Mouse (Mus musculus) lung, embryonic 15.5 days (tissue): ENCODE measurements around the gene Ikzf2. TPM values are rescaled to one million over a fixed set of nuclear protein-coding genes. Genes with fewer than 3 reads are reported as not detected.

Source experiments
- ATAC-seq: fragments of 200-750 bp; cut with Nextera tagmentation; 2 replicates; pipeline ENCODE4 v1.8.0; 2017; ENCODE audit warnings: moderate number of reproducible peaks, borderline replicate concordance; ENCODE audit not compliant: low FRiP score, low TSS enrichment; ENCODE audit errors: extremely low read depth
- H3K27ac ChIP-seq: fragments of 300-500 bp; sonication (generic); 2 replicates; pipeline ENCODE4 v1.5.1; 2015; ENCODE audit warnings: moderate library complexity, mild to moderate bottlenecking, inconsistent platforms
- H3K27me3 ChIP-seq: fragments of 300-500 bp; sonication (generic); 2 replicates; pipeline ENCODE4 v1.6.1; 2015; ENCODE audit warnings: inconsistent platforms
- H3K36me3 ChIP-seq: fragments of 300-500 bp; sonication (generic); 2 replicates; pipeline ENCODE4 v1.6.1; 2015; ENCODE audit warnings: inconsistent platforms
- H3K4me1 ChIP-seq: fragments of 300-500 bp; sonication (generic); 2 replicates; pipeline ENCODE4 v1.6.1; 2015; ENCODE audit warnings: inconsistent platforms
- H3K4me2 ChIP-seq: fragments of 300-500 bp; sonication (generic); 2 replicates; pipeline ENCODE4 v1.6.1; 2015; ENCODE audit warnings: inconsistent platforms, mild to moderate bottlenecking, moderate library complexity
- H3K4me3 ChIP-seq: fragments of 300-500 bp; sonication (generic); 2 replicates; pipeline ENCODE4 v1.5.1; 2015; ENCODE audit warnings: mild to moderate bottlenecking, inconsistent platforms
- H3K9ac ChIP-seq: fragments of 300-500 bp; sonication (generic); 2 replicates; pipeline ENCODE4 v1.6.1; 2015; ENCODE audit warnings: inconsistent platforms
- H3K9me3 ChIP-seq: fragments of 300-500 bp; sonication (generic); 2 replicates; pipeline ENCODE4 v1.6.1; 2016; ENCODE audit warnings: inconsistent platforms
- WGBS: fragments of 180-500 bp; shearing (Covaris S2); methylation state at CpG from one replicate; pipeline ENCODE4 v1.1.7; 2015; 5-methylcytosine and 5-hydroxymethylcytosine counted together
- polyA plus RNA-seq: library from polyadenylated mRNA; unstranded; fragments of >200 nt; fragmentation: Nextera tagmentation; extraction: Ambion mirVana; gene quantifications from 2 replicates; pipeline ENCODE4 v1.2.1, GENCODE M21; 2015

The Ikzf2 gene
- polyA plus RNA-seq, 1 experiment from 2014 or later = 3.8 TPM

DNA sequence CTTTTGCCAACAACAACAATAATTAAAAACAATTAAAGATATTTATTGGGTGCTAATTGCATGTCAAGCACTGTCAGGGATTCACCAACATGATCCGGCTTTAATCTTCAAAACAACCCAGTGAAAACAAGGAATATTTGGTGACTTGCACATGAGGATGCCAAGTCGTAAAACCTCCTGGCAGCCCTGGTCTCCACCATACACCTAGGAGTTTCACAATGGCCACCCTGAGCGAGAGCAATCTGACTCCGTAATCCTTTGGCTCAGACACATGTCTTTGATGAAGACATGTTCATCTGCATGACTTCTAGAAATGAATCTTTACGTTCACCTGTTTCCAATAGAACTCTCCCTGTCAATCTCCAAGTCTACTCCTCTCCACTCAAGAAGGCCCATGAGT is 75.0 kb downstream of the Ikzf2 start:
- no peak overlapping the region for H3K4me2 ChIP-seq
- no peaks in the 10 kb centered on the region for H3K36me3 ChIP-seq
- no peaks in the 10 kb centered on the region for H3K9me3 ChIP-seq
- no peak for ATAC-seq
- no peak overlapping the region for H3K4me3 ChIP-seq
- 91% methylated on average over 5 of the region's 5 CpGs for WGBS
- no peak overlapping the region for H3K9ac ChIP-seq
- peaks cover 12% of the 10 kb centered on the region for H3K4me1 ChIP-seq
- no peaks in the 10 kb centered on the region for H3K27me3 ChIP-seq
- H3K27ac ChIP-seq = no peak overlapping the region

DNA sequence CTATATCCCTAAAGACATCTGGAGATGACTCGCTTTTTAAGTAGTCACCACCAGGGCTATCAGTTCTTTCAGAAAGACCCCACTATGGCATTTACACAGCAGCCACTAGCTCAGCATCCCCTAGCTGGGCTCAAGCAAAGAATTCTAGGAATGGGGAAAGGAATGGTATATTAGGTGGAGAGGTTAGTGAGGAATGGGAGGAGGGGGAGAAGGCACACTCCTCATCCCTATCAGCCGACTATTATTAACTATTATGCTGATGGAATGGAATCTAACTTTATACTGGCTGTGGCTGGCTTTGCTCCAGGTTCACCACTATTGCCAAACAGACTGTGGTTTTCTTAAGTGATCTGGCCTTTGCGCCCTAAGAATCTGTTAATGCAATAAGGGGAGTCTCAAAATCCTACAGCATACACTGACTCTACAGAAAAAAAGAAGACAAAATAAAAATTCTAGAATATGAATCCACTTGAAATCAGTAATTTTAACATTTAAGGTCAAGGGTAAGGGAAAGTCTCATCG is 75.8 kb downstream of the Ikzf2 start:
- 40% methylated on average over 4 of the region's 4 CpGs for whole genome bisulfite sequencing
- peak; percentile 59; the same call in 1 of the 2 replicates for ATAC-seq

DNA sequence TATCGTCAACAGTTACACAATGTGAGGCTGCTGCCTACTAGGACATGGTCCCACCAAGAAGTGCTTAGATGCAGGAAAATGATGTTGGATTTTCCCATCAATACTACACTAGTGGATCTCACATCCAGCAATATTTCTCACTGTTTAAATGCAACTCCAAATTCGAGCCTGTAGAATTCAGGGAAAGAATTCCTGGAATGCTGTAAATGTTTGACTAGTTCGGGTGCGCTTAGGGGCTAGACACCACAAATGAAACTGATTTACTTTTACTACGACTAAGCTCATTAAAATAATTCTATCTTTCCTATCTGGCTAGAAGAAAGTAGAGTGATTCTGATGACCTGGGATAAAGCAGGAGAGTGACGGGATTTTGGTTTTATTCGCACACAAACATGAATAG is 76.3 kb downstream of the Ikzf2 start:
- 33% methylated on average over 7 of the region's 7 CpGs for WGBS
- peak; percentile 49; the same call in 1 of the 2 replicates for ATAC-seq
- peak overlapping the region; percentile 24; the same call in 1 of the 2 replicates for H3K4me2 ChIP-seq
- H3K9me3 ChIP-seq = no peaks in the 10 kb centered on the region
- no peaks in the 10 kb centered on the region for H3K36me3 ChIP-seq
- no peaks in the 10 kb centered on the region for H3K27me3 ChIP-seq
- no peak overlapping the region for H3K9ac ChIP-seq
- H3K4me3 ChIP-seq = no peak overlapping the region
- peak overlapping the region; percentile 62 for H3K27ac ChIP-seq
- peaks cover 12% of the 10 kb centered on the region for H3K4me1 ChIP-seq

More for the DNA sequence above, 75.8 kb downstream of the Ikzf2 start:
- Histone ChIP-seq H3K27ac (peak overlapping the region; percentile 62), H3K9me3 (no peaks in the 10 kb centered on the region), H3K4me3 (no peak overlapping the region), H3K27me3 (no peaks in the 10 kb centered on the region), H3K4me2 (peak overlapping the region; percentile 24; the same call in 1 of the 2 replicates), H3K4me1 (peaks cover 12% of the 10 kb centered on the region), H3K9ac (no peak overlapping the region), H3K36me3 (no peaks in the 10 kb centered on the region)

DNA sequence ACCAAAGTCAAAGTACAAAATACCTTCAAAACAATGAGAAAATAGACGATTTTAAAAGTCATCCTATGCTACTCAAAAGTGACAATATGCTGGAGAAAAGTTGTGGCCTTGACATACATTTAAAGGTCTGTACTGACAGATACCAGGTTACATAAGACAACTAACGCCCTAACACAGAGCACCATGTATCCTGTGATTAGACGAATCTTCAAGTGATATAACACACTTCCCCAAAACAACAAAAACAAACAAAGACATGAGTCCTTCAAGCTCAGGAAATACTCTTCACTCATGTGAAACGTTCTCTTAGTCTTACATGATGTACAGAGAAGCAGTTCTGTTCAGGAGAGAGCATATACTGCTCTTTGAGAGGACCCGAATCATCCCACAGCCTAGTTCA is 78.2 kb downstream of the Ikzf2 start:
- H3K36me3 ChIP-seq = no peaks in the 10 kb centered on the region
- H3K27ac ChIP-seq = no peak overlapping the region
- no peaks in the 10 kb centered on the region for H3K9me3 ChIP-seq
- H3K27me3 ChIP-seq = no peaks in the 10 kb centered on the region
- 59% methylated on average over 5 of the region's 5 CpGs for WGBS
- no peak for ATAC-seq
- no peak overlapping the region for H3K4me2 ChIP-seq
- no peak overlapping the region for H3K4me3 ChIP-seq
- no peak overlapping the region for H3K9ac ChIP-seq
- H3K4me1 ChIP-seq = peaks cover 12% of the 10 kb centered on the region

DNA sequence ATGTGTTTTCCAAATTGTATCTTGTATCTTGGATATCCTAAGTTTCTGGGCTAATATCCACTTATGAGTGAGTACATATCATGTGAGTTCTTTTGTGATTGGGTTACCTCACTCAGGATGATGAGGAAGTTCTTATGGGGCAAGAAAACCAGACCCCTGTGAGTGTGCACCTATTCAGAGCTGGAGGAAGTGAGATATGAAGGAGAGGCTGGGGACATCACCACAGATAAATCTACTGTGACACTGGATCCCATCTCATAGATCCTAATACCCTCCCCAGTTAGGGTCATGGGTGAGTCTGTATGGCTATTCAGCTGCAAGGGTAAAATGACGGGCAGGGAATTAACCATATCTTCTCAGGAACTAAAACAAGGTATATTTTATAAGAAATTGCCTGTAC is 80.2 kb downstream of the Ikzf2 start:
- ATAC-seq = no peak
- Histone ChIP-seq H3K9me3 (no peaks in the 10 kb centered on the region), H3K27ac (no peak overlapping the region), H3K36me3 (no peaks in the 10 kb centered on the region), H3K4me1 (peaks cover 12% of the 10 kb centered on the region), H3K27me3 (no peaks in the 10 kb centered on the region), H3K4me2 (no peak overlapping the region), H3K4me3 (no peak overlapping the region), H3K9ac (no peak overlapping the region)
- WGBS = 76% methylated on average over 1 of the region's 1 CpGs

- H3K4me1 ChIP-seq = no peaks in the 10 kb centered on the region
- ATAC-seq = no peak
- no peak overlapping the region for H3K27ac ChIP-seq
- H3K27me3 ChIP-seq = no peaks in the 10 kb centered on the region
- no peaks in the 10 kb centered on the region for H3K36me3 ChIP-seq
- no peak overlapping the region for H3K9ac ChIP-seq
- H3K9me3 ChIP-seq = no peaks in the 10 kb centered on the region
- no peak overlapping the region for H3K4me3 ChIP-seq
- 20% methylated on average over 3 of the region's 3 CpGs for WGBS
- no peak overlapping the region for H3K4me2 ChIP-seq
Observed at GRCm38 (mm10) chr1:69604213-69604612, 82.8 kb downstream of the Ikzf2 start.

DNA sequence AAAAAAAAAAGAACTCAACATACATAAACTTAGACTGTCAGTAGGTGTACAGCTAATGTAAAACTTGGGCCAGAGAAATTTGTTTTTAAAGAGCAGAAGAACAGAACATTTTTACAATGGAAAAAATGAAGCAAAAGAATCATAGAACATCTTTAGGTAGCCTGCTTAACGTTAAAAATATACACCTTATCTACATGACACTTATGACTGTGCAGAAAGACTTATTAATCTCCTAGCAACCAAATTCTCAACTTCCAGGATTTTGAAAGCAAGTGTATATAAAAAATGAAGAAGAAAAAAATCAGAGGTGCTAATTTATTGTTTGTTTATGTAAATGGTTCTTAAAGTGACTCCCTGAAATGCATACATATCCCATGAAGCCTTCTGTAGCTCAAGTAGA is 86.1 kb downstream of the Ikzf2 start:
- ATAC-seq = no peak
- no peaks in the 10 kb centered on the region for H3K9me3 ChIP-seq
- no peak overlapping the region for H3K9ac ChIP-seq
- H3K36me3 ChIP-seq = no peaks in the 10 kb centered on the region
- WGBS = 36% methylated on average over 1 of the region's 1 CpGs
- H3K27ac ChIP-seq = no peak overlapping the region
- H3K27me3 ChIP-seq = no peaks in the 10 kb centered on the region
- no peak overlapping the region for H3K4me2 ChIP-seq
- no peak overlapping the region for H3K4me3 ChIP-seq
- no peaks in the 10 kb centered on the region for H3K4me1 ChIP-seq

DNA sequence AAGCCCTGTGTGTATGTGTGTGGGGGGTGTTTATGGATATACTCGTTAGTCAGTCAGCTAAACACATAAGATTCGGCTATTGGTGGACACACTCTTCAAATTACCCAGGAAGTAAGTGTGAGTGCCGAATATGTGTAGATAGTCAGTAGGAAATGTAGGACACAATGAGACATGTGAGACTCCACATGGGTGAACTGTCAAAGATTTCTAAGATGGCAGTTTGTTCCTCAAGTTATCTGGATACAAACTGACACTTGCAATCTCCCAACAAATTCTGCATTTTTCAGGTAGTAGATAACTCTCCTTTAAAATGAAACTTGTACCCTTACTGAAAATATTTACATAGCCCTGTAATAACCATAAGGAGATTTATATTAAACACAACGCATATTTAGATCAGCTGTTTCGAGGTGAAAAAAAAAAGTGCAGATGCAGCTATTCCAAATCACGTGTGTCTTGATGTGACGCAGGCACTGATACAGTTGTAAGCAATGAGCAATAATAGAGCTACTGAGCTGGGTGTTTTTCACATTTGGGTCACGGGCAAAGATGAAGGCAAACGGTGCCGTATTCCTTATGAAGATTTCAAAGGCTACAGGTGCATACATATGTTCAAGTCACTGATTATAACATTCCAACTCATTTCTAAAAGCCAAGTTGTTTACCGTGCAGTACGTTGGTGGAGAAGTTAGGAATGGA is 87.8 kb downstream of the Ikzf2 start:
- WGBS = 73% methylated on average over 12 of the region's 12 CpGs
- Histone ChIP-seq H3K27ac (no peak overlapping the region), H3K9ac (no peak overlapping the region), H3K4me3 (no peak overlapping the region), H3K4me2 (no peak overlapping the region), H3K27me3 (no peaks in the 10 kb centered on the region), H3K9me3 (no peaks in the 10 kb centered on the region), H3K36me3 (no peaks in the 10 kb centered on the region), H3K4me1 (no peaks in the 10 kb centered on the region)
- no peak for ATAC-seq

GRCm38 (mm10) chr1:69591889-69592288 is 95.2 kb downstream of the Ikzf2 start:
- H3K4me3 ChIP-seq = no peak overlapping the region
- no peaks in the 10 kb centered on the region for H3K27me3 ChIP-seq
- no peak for ATAC-seq
- WGBS = 56% methylated on average over 6 of the region's 6 CpGs
- peaks cover 8% of the 10 kb centered on the region for H3K4me1 ChIP-seq
- H3K4me2 ChIP-seq = no peak overlapping the region
- H3K9ac ChIP-seq = no peak overlapping the region
- no peaks in the 10 kb centered on the region for H3K9me3 ChIP-seq
- H3K36me3 ChIP-seq = no peaks in the 10 kb centered on the region
- H3K27ac ChIP-seq = no peak overlapping the region

DNA sequence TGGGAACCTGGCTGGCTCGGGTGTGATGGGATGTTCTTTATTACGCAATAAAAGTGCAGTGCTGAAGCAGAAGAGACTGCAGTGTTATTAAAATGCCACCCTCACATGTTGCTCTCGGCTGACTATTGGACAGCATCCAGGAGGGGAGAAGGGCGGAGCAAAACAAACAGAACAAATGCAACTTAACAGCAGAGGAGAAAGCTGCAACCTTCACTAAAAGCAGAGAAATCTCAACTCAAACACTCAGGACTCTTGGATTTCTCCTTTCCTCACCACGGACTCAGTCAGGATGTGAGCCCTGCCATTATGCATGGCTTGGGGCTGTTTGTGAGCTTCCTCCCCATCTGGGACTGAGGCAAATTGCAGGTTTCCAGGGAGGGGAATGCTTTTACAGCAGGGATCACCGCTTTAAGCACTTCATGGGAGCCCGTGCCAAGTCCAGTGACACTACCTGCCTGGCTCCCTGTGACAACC is 95.7 kb downstream of the Ikzf2 start:
- H3K4me3 ChIP-seq = no peak overlapping the region
- 34% methylated on average over 7 of the region's 7 CpGs for whole genome bisulfite sequencing
- no peaks in the 10 kb centered on the region for H3K27me3 ChIP-seq
- no peaks in the 10 kb centered on the region for H3K9me3 ChIP-seq
- H3K4me1 ChIP-seq = peaks cover 8% of the 10 kb centered on the region
- H3K4me2 ChIP-seq = no peak overlapping the region
- H3K27ac ChIP-seq = no peak overlapping the region
- H3K36me3 ChIP-seq = no peaks in the 10 kb centered on the region
- ATAC-seq = no peak
- no peak overlapping the region for H3K9ac ChIP-seq

- WGBS = 46% methylated on average over 2 of the region's 2 CpGs
- ATAC-seq = no peak
- Histone ChIP-seq H3K4me3 (no peak overlapping the region), H3K9me3 (no peaks in the 10 kb centered on the region), H3K27me3 (no peaks in the 10 kb centered on the region), H3K4me2 (no peak overlapping the region), H3K4me1 (no peaks in the 10 kb centered on the region), H3K27ac (no peak overlapping the region), H3K36me3 (no peaks in the 10 kb centered on the region), H3K9ac (no peak overlapping the region)
Observed at GRCm38 (mm10) chr1:69585546-69585945, 101.5 kb downstream of the Ikzf2 start.

DNA sequence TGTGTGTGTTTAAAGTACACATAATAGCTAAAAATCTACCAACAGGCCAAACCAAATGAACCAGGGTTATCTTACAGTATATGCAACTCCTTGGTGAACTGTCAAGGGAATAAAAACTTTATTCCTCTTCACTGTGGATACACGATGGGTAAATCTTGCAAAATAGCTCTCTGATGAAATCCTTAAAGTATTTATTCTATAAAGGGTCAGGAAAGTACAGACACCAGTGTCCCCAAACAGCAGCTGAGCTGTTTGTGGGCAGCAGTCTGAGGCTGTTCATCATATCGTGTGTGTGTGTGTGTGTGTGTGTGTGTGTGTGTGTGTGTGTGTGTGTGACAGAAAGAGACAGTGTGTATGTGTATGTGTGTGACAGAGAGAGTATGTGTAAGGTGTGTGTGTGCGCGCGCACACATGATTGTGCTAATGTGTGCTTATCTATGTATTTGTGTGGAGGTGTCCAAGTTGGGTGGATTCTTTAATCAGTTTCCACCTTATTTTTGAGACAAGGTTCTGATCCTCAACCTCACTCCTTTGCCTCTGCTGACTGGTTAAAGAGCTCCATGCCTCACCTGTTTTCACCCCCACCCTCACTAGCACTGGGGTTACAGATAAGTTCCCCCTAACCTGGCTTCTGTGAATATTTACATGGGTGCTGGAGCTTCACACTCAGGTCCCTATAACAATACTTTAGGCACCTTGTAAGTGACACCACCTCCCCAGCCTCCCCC is 102.9 kb downstream of the Ikzf2 start:
- H3K4me2 ChIP-seq = no peak overlapping the region
- WGBS = 76% methylated on average over 5 of the region's 5 CpGs
- H3K4me3 ChIP-seq = no peak overlapping the region
- no peak for ATAC-seq
- H3K27ac ChIP-seq = no peak overlapping the region
- no peak overlapping the region for H3K9ac ChIP-seq
- H3K9me3 ChIP-seq = no peaks in the 10 kb centered on the region
- no peaks in the 10 kb centered on the region for H3K4me1 ChIP-seq
- no peaks in the 10 kb centered on the region for H3K36me3 ChIP-seq
- no peaks in the 10 kb centered on the region for H3K27me3 ChIP-seq
